Mouse (Mus musculus) hindbrain, embryonic 11.5 days (tissue): ENCODE measurements at regions not wholly inside any gene's neighbourhood (a gene's known extent, or its start where the extent isn't known, plus 50 kb on each side); places are given as distances from the start of the nearest gene placed in this dataset.

Experiments used
- ATAC-seq: fragments of 200-750 bp; cut with Nextera tagmentation; 2 replicates; pipeline ENCODE4 v1.8.0; 2017; ENCODE audit warnings: mild to moderate bottlenecking, moderate TSS enrichment, moderate library complexity; ENCODE audit not compliant: low FRiP score
- DNase-seq: peaks from one replicate; pipeline ENCODE4 v3.0.0-alpha.2; 2015; ENCODE audit warnings: low spot score
- H3K27ac ChIP-seq: fragments of 300-500 bp; sonication (generic); 2 replicates; pipeline ENCODE4 v1.5.1; 2014; ENCODE audit warnings: mild to moderate bottlenecking, low read depth, low read length
- H3K27me3 ChIP-seq: fragments of 300-500 bp; sonication (generic); 2 replicates; pipeline ENCODE4 v1.6.1; 2014; ENCODE audit warnings: mild to moderate bottlenecking, low read length, moderate library complexity, mixed read lengths; ENCODE audit not compliant: control insufficient read depth, insufficient read depth
- H3K36me3 ChIP-seq: fragments of 300-500 bp; sonication (generic); 2 replicates; pipeline ENCODE4 v1.6.1; 2014; ENCODE audit warnings: mild to moderate bottlenecking, low read length, moderate library complexity, mixed read lengths; ENCODE audit not compliant: control insufficient read depth, insufficient read depth
- H3K4me1 ChIP-seq: fragments of 300-500 bp; sonication (generic); replicated peaks from 2 replicates; pipeline ENCODE4 v1.6.1; 2014; ENCODE audit warnings: low read length, mixed read lengths; ENCODE audit not compliant: control insufficient read depth, insufficient read depth
- H3K4me2 ChIP-seq: fragments of 300-500 bp; sonication (generic); replicated peaks from 2 replicates; pipeline ENCODE4 v1.6.1; 2014; ENCODE audit warnings: mild to moderate bottlenecking, low read depth, low read length
- H3K4me3 ChIP-seq: fragments of 300-500 bp; sonication (generic); 2 replicates; pipeline ENCODE4 v1.5.1; 2014; ENCODE audit warnings: low read depth, low read length
- H3K9ac ChIP-seq: fragments of 300-500 bp; sonication (generic); 2 replicates; pipeline ENCODE4 v1.6.1; 2014; ENCODE audit warnings: low read depth, low read length
- H3K9me3 ChIP-seq: fragments of 300-500 bp; sonication (generic); 2 replicates; pipeline ENCODE4 v1.6.1; 2016; ENCODE audit warnings: low read length; ENCODE audit not compliant: control insufficient read depth
- WGBS: fragments of 180-500 bp; shearing (Covaris S2); extraction: QIAGEN DNeasy Blood & Tissue Kit; methylation state at CpG from one replicate; pipeline ENCODE4 v1.1.7; 2014; 5-methylcytosine and 5-hydroxymethylcytosine counted together

- Histone ChIP-seq H3K36me3 (no peaks in the 10 kb centered on the region), H3K4me2 (no peak overlapping the region), H3K27ac (no peak overlapping the region), H3K4me1 (no peaks in the 10 kb centered on the region), H3K4me3 (no peak overlapping the region), H3K9me3 (no peaks in the 10 kb centered on the region), H3K9ac (no peak overlapping the region), H3K27me3 (peaks cover 2% of the 10 kb centered on the region; the same call in 1 of the 2 replicates)
- ATAC-seq, result no peak
- no peak for DNase-seq
- WGBS, result 89% methylated on average over 4 of the region's 4 CpGs
Observed at GRCm38 (mm10) chr14:118430286-118430685, 163.5 kb downstream of the Gm9376 start.

GRCm38 (mm10) chr14:118430740-118431139 is 164.0 kb downstream of the Gm9376 start:
- Histone ChIP-seq H3K36me3 (no peaks in the 10 kb centered on the region), H3K4me3 (no peak overlapping the region), H3K27me3 (peaks cover 2% of the 10 kb centered on the region; the same call in 1 of the 2 replicates), H3K9me3 (no peaks in the 10 kb centered on the region), H3K4me1 (no peaks in the 10 kb centered on the region), H3K27ac (no peak overlapping the region), H3K4me2 (no peak overlapping the region), H3K9ac (no peak overlapping the region)
- 87% methylated on average over 1 of the region's 1 CpGs for WGBS
- no peak for DNase-seq
- ATAC-seq, result no peak

- no peak for ATAC-seq
- Histone ChIP-seq H3K4me2 (no peak overlapping the region), H3K4me3 (no peak overlapping the region), H3K27me3 (peaks cover 2% of the 10 kb centered on the region; the same call in 1 of the 2 replicates), H3K4me1 (no peaks in the 10 kb centered on the region), H3K9ac (no peak overlapping the region), H3K9me3 (no peaks in the 10 kb centered on the region), H3K36me3 (no peaks in the 10 kb centered on the region), H3K27ac (no peak overlapping the region)
- WGBS, result 86% methylated on average over 6 of the region's 6 CpGs
- DNase-seq, result no peak
Observed at GRCm38 (mm10) chr14:118431241-118431882, 164.6 kb downstream of the Gm9376 start.
